Mouse (Mus musculus): ENCODE data around the gene Ppp1r13l. TPM values are rescaled to one million over a fixed set of nuclear protein-coding genes. Genes with fewer than 3 reads are reported as not detected.

Gene Ppp1r13l
- polyA plus RNA-seq, 1 experiment from 2014 or later, result 4.8 TPM

GRCm38 (mm10) chr7:19341250-19341649 is 18.3 kb upstream of the Ppp1r13l start:
- H3K9ac ChIP-seq, result no peak overlapping the region

GRCm38 (mm10) chr7:19341761-19342409 is 17.7 kb upstream of the Ppp1r13l start:
- Histone ChIP-seq H3K9me3 (no peaks in the 10 kb centered on the region), H3K36me3 (replicated peaks) (no peaks in the 10 kb centered on the region), H3K27me3 (peaks cover 30% of the 10 kb centered on the region), H3K9ac (peak overlapping the region; percentile 75), H3K4me2 (peak overlapping the region; percentile 97), H3K27ac (no peak overlapping the region), H3K4me1 (peaks cover 32% of the 10 kb centered on the region), H3K4me3 (replicated peaks) (peak overlapping the region; percentile 55)
- peak; percentile 22; the same call in 1 of the 2 replicates for ATAC-seq (ENCODE audit: low FRiP score)
- WGBS, result under 1% methylated on average over 41 of the region's 41 CpGs

More at GRCm38 (mm10) chr7:19341250-19341649, 18.3 kb upstream of the Ppp1r13l start:
- peaks cover 31% of the 10 kb centered on the region for H3K4me1 ChIP-seq
- no peak overlapping the region for H3K27ac ChIP-seq
- 19% methylated on average over 10 of the region's 10 CpGs for WGBS
- no peak for ATAC-seq (ENCODE audit: low FRiP score)
- no peaks in the 10 kb centered on the region for H3K9me3 ChIP-seq
- H3K4me3 ChIP-seq (replicated peaks), result peak overlapping the region; percentile 55; the same call in 1 of the 2 replicates
- no peaks in the 10 kb centered on the region for H3K36me3 ChIP-seq (replicated peaks)
- H3K27me3 ChIP-seq, result peaks cover 30% of the 10 kb centered on the region
- peak overlapping the region; percentile 97 for H3K4me2 ChIP-seq

GRCm38 (mm10) chr7:19342481-19343027 is 17.0 kb upstream of the Ppp1r13l start:
- no peak overlapping the region for H3K27ac ChIP-seq
- H3K4me3 ChIP-seq (replicated peaks), result peak overlapping the region; percentile 55
- H3K9ac ChIP-seq, result peak overlapping the region; percentile 75
- under 1% methylated on average over 27 of the region's 27 CpGs for WGBS
- H3K36me3 ChIP-seq (replicated peaks), result no peaks in the 10 kb centered on the region
- peak overlapping the region; percentile 97 for H3K4me2 ChIP-seq
- H3K4me1 ChIP-seq, result peaks cover 32% of the 10 kb centered on the region
- peaks cover 23% of the 10 kb centered on the region for H3K27me3 ChIP-seq
- ATAC-seq (ENCODE audit: low FRiP score), result peak; percentile 24
- H3K9me3 ChIP-seq, result no peaks in the 10 kb centered on the region

GRCm38 (mm10) chr7:19343210-19343808 is 16.2 kb upstream of the Ppp1r13l start:
- no peak for ATAC-seq (ENCODE audit: low FRiP score)
- H3K27me3 ChIP-seq, result peaks cover 20% of the 10 kb centered on the region
- no peak overlapping the region for H3K27ac ChIP-seq
- H3K4me2 ChIP-seq, result peak overlapping the region; percentile 9; the same call in 1 of the 2 replicates
- no peak overlapping the region for H3K4me3 ChIP-seq (replicated peaks)
- H3K4me1 ChIP-seq, result peaks cover 32% of the 10 kb centered on the region
- no peaks in the 10 kb centered on the region for H3K9me3 ChIP-seq
- WGBS, result 1% methylated on average over 11 of the region's 11 CpGs
- H3K36me3 ChIP-seq (replicated peaks), result peaks cover 4% of the 10 kb centered on the region
- no peak overlapping the region for H3K9ac ChIP-seq

GRCm38 (mm10) chr7:19344237-19344847 is 15.2 kb upstream of the Ppp1r13l start, which contains the start of gene Ercc1:
Ercc1 (plus strand) TSS chr7:19344778.
- Histone ChIP-seq H3K4me2 (peak within 1 kb of the TSS; percentile 72), H3K9ac (peak within 1 kb of the TSS; percentile 71), H3K27ac (peak within 1 kb of the TSS; percentile 83), H3K4me3 (replicated peaks) (peak within 1 kb of the TSS; percentile 63), H3K36me3 (replicated peaks) (peaks cover 14% of the 10 kb centered on the region), H3K9me3 (no peaks in the 10 kb centered on the region), H3K4me1 (peaks cover 32% of the 10 kb centered on the region), H3K27me3 (peaks cover 20% of the 10 kb centered on the region)
- WGBS, result 29% methylated on average over 12 of the region's 12 CpGs
- ATAC-seq (ENCODE audit: low FRiP score), result peak; percentile 0; the same call in 1 of the 2 replicates

GRCm38 (mm10) chr7:19344938-19345471 is 14.5 kb upstream of the Ppp1r13l start:
- Histone ChIP-seq H3K27ac (peak overlapping the region; percentile 83), H3K4me3 (replicated peaks) (peak overlapping the region; percentile 63), H3K4me1 (peaks cover 32% of the 10 kb centered on the region), H3K9me3 (no peaks in the 10 kb centered on the region), H3K36me3 (replicated peaks) (peaks cover 19% of the 10 kb centered on the region), H3K4me2 (peak overlapping the region; percentile 72), H3K9ac (peak overlapping the region; percentile 71), H3K27me3 (peaks cover 20% of the 10 kb centered on the region)
- peak; percentile 95 for ATAC-seq (ENCODE audit: low FRiP score)
- WGBS, result under 1% methylated on average over 31 of the region's 31 CpGs

- WGBS, result 88% methylated on average over 13 of the region's 13 CpGs
- H3K9me3 ChIP-seq, result no peaks in the 10 kb centered on the region
- peaks cover 14% of the 10 kb centered on the region for H3K4me1 ChIP-seq
- no peak overlapping the region for H3K4me3 ChIP-seq (replicated peaks)
- H3K27ac ChIP-seq, result no peak overlapping the region
- ATAC-seq (ENCODE audit: low FRiP score), result no peak
- H3K36me3 ChIP-seq (replicated peaks), result peaks cover 59% of the 10 kb centered on the region
- H3K4me2 ChIP-seq, result no peak overlapping the region
- no peaks in the 10 kb centered on the region for H3K27me3 ChIP-seq
- no peak overlapping the region for H3K9ac ChIP-seq
These were observed 10.2 kb upstream of the Ppp1r13l start for GRCm38 (mm10) chr7:19349188-19349915.

GRCm38 (mm10) chr7:19350221-19350620 is 9.3 kb upstream of the Ppp1r13l start:
- Histone ChIP-seq H3K9ac (no peak overlapping the region), H3K4me1 (peaks cover 10% of the 10 kb centered on the region), H3K36me3 (replicated peaks) (peaks cover 68% of the 10 kb centered on the region), H3K4me3 (replicated peaks) (no peak overlapping the region), H3K4me2 (no peak overlapping the region), H3K27ac (no peak overlapping the region), H3K9me3 (no peaks in the 10 kb centered on the region), H3K27me3 (no peaks in the 10 kb centered on the region)
- no peak for ATAC-seq (ENCODE audit: low FRiP score)
- WGBS, result 92% methylated on average over 8 of the region's 8 CpGs

GRCm38 (mm10) chr7:19354991-19355390 is 4.6 kb upstream of the Ppp1r13l start:
- Histone ChIP-seq H3K9ac (no peak overlapping the region), H3K27ac (no peak overlapping the region), H3K4me1 (peaks cover 13% of the 10 kb centered on the region), H3K4me3 (replicated peaks) (no peak overlapping the region), H3K36me3 (replicated peaks) (peaks cover 71% of the 10 kb centered on the region), H3K4me2 (no peak overlapping the region), H3K9me3 (no peaks in the 10 kb centered on the region), H3K27me3 (no peaks in the 10 kb centered on the region)
- WGBS, result 89% methylated on average over 5 of the region's 5 CpGs
- ATAC-seq (ENCODE audit: low FRiP score), result no peak

GRCm38 (mm10) chr7:19356311-19356710 is 3.2 kb upstream of the Ppp1r13l start:
- Histone ChIP-seq H3K27me3 (no peaks in the 10 kb centered on the region), H3K9ac (no peak overlapping the region), H3K4me3 (replicated peaks) (no peak overlapping the region), H3K36me3 (replicated peaks) (peaks cover 60% of the 10 kb centered on the region), H3K27ac (no peak overlapping the region), H3K9me3 (no peaks in the 10 kb centered on the region), H3K4me2 (no peak overlapping the region), H3K4me1 (peaks cover 24% of the 10 kb centered on the region)
- ATAC-seq (ENCODE audit: low FRiP score), result no peak
- WGBS, result 81% methylated on average over 10 of the region's 10 CpGs

- no peak for ATAC-seq (ENCODE audit: low FRiP score)
- peaks cover 38% of the 10 kb centered on the region for H3K4me1 ChIP-seq
- peak overlapping the region; percentile 97 for H3K4me2 ChIP-seq
- H3K9ac ChIP-seq, result peak overlapping the region; percentile 73
- peaks cover 7% of the 10 kb centered on the region for H3K27me3 ChIP-seq
- peak overlapping the region; percentile 66 for H3K4me3 ChIP-seq (replicated peaks)
- H3K27ac ChIP-seq, result no peak overlapping the region
- peaks cover 47% of the 10 kb centered on the region for H3K36me3 ChIP-seq (replicated peaks)
- no peaks in the 10 kb centered on the region for H3K9me3 ChIP-seq
- 94% methylated on average over 25 of the region's 25 CpGs for WGBS
These were observed 1.9 kb upstream of the Ppp1r13l start for GRCm38 (mm10) chr7:19357381-19358375.
